Mouse (Mus musculus): ENCODE data around the gene Gm8082.
"Not testable (repeated sequence)": the region's sequence is repeated elsewhere in the genome, so short reads cannot be mapped to it uniquely, and the experiment has no call there.

The Gm8082 gene

DNA sequence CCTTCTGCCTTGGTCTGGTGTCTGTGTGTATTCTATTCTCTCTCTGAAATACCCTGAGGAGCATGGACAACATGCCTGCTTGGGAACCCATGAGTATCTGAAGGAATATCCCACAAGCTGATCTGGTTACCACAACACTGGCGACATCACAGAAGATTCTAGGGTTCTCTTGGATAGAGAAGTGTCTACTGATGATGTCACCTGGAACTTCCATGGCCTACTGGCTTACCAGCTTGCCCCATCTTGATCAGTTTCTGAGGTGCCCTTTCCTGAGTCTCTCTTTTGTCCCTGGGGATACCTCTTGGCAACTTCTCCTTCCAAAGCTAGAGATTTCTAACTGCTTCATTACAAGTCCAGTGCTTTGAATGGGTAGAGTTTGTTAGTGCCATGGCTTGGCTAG, at the start of gene Gm8082:
Gm8082 (minus strand) TSS at position 101 of the 400 bp plus-strand sequence.
- H3K27me3 ChIP-seq (ENCODE audit: control insufficient read depth, insufficient read depth, low read length, poor library complexity, severe bottlenecking); H3K36me3 ChIP-seq (ENCODE audit: control insufficient read depth, insufficient read depth, low read length, poor library complexity, severe bottlenecking); DNase-seq (ENCODE audit: low read depth, low spot score): not testable (repeated sequence)

- not testable (repeated sequence) for H3K36me3 ChIP-seq (ENCODE audit: control insufficient read depth, insufficient read depth, low read length, poor library complexity, severe bottlenecking); DNase-seq (ENCODE audit: low read depth, low spot score); H3K27me3 ChIP-seq (ENCODE audit: control insufficient read depth, insufficient read depth, low read length, poor library complexity, severe bottlenecking)
Measured at GRCm38 (mm10) chr14:43015528-43015927, 22.1 kb upstream of the Gm8082 start, which contains the start of gene Gm10376. Gm10376 (minus strand) TSS chr14:43015628.
